ENCODE assay signal across 17 mouse cellular contexts in the genomic region with DNA sequence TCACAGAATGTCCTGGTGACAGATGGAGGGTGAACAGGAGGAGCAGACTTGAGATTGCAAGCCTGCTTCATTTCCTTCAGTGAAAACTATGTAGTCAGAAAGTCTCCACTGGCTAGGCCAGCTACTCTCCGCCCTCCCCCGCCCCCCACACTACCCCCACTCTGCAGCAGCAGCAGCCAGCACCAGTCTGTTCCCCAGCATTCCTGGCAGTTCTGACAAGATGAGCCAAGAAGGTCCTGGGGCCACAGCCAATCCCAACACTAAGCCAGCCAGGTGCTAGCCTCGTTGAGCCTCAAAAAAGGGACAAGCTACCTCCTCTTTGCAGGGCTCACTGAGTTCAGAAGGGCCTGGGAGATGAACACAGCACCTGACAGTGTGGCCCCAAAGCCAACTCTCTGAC. TPM values are rescaled to one million over a fixed set of nuclear protein-coding genes. Genes with fewer than 3 reads are reported as not detected.
DNase-seq lines count a peak whose midpoint lies in the region; ATAC-seq and TF ChIP-seq lines count a peak whose summit lies in the region.
"Had no signal": no experiment of that assay in that cellular context is flagged by ENCODE, and none has a peak within 500 bp of the region (broad histone marks: within the 10 kb centered on the region; RNA-seq: fewer than 3 reads in every experiment).

No protein-coding gene starts in this region.

- H3K27me3 ChIP-seq in heart, embryonic 14.5 days (ENCODE audit: control insufficient read depth, insufficient read depth, low read length) = no peaks in the 10 kb centered on the region
- no peaks in the 10 kb centered on the region for H3K27me3 ChIP-seq in midbrain, embryonic 15.5 days (replicated peaks)
- no peaks in the 10 kb centered on the region for H3K27me3 ChIP-seq in midbrain, postnatal 0 days (ENCODE audit: insufficient read depth, low read length)
- H3K27me3 ChIP-seq in limb, embryonic 15.5 days = no peaks in the 10 kb centered on the region
- H3K27me3 ChIP-seq: liver, embryonic 15.5 days; neural tube, embryonic 15.5 days had no signal

- H3K4me2 ChIP-seq in heart, embryonic 14.5 days (ENCODE audit: low read length) = no peak overlapping the region
- H3K4me2 ChIP-seq in midbrain, embryonic 15.5 days = no peak overlapping the region
- H3K4me2 ChIP-seq in midbrain, postnatal 0 days (ENCODE audit: low read depth, low read length, poor library complexity, severe bottlenecking) = no peak overlapping the region
- no peak overlapping the region for H3K4me2 ChIP-seq in limb, embryonic 15.5 days
- H3K4me2 ChIP-seq: liver, embryonic 15.5 days; neural tube, embryonic 15.5 days had no signal

- H3K9me3 ChIP-seq in heart, embryonic 14.5 days (ENCODE audit: control insufficient read depth, low read length) = no peaks in the 10 kb centered on the region
- no peaks in the 10 kb centered on the region for H3K9me3 ChIP-seq in midbrain, embryonic 15.5 days
- no peaks in the 10 kb centered on the region for H3K9me3 ChIP-seq in midbrain, postnatal 0 days (ENCODE audit: low read length)
- no peaks in the 10 kb centered on the region for H3K9me3 ChIP-seq in limb, embryonic 15.5 days
- H3K9me3 ChIP-seq: liver, embryonic 15.5 days; neural tube, embryonic 15.5 days had no signal

- intact Hi-C loops in heart, postnatal 36 days (cut with DNase I) = no loop called here

- H3K9ac ChIP-seq in heart, embryonic 14.5 days (ENCODE audit: low read length) = no peak overlapping the region
- H3K9ac ChIP-seq in midbrain, embryonic 15.5 days = no peak overlapping the region
- no peak overlapping the region for H3K9ac ChIP-seq in midbrain, postnatal 0 days (replicated peaks; ENCODE audit: low read length, poor library complexity, severe bottlenecking)
- H3K9ac ChIP-seq in limb, embryonic 15.5 days = no peak overlapping the region
- H3K9ac ChIP-seq: liver, embryonic 15.5 days; neural tube, embryonic 15.5 days had no signal

- no peak overlapping the region for H3K4me3 ChIP-seq in heart, embryonic 14.5 days (ENCODE audit: control insufficient read depth in 1 of 2, insufficient read depth in 1 of 2, low read depth in 1 of 2, low read length in 2 of 2)
- no peak overlapping the region for H3K4me3 ChIP-seq in midbrain, embryonic 15.5 days
- no peak overlapping the region for H3K4me3 ChIP-seq in midbrain, postnatal 0 days (ENCODE audit: low read depth, low read length)
- no peak overlapping the region for H3K4me3 ChIP-seq in limb, embryonic 15.5 days
- H3K4me3 ChIP-seq: heart, adult 2 months; liver, embryonic 15.5 days; neural tube, embryonic 15.5 days had no signal

- 12% methylated on average over 3 of the region's 3 CpGs for WGBS in heart, embryonic 14.5 days
- 55% methylated on average over 3 of the region's 3 CpGs for WGBS in midbrain, embryonic 15.5 days
- 62% methylated on average over 3 of the region's 3 CpGs for WGBS in midbrain, postnatal 0 days
- WGBS in limb, embryonic 15.5 days = 49% methylated on average over 3 of the region's 3 CpGs

- peaks cover 24 to 26% of the 10 kb centered on the region in 2 experiments for H3K4me1 ChIP-seq in heart, embryonic 14.5 days (ENCODE audit: control insufficient read depth in 2 of 2, insufficient read depth in 2 of 2, low read length in 2 of 2)
- peaks cover 20% of the 10 kb centered on the region for H3K4me1 ChIP-seq in midbrain, embryonic 15.5 days
- no peaks in the 10 kb centered on the region; the same call in 1 of the 2 replicates for H3K4me1 ChIP-seq in midbrain, postnatal 0 days (ENCODE audit: insufficient read depth, low read length)
- H3K4me1 ChIP-seq in limb, embryonic 15.5 days = peaks cover 13% of the 10 kb centered on the region
- H3K4me1 ChIP-seq: liver, embryonic 15.5 days had no signal

- DNase-seq in adrenal gland, postnatal 14 days = peak; percentile 10
- DNase-seq in adrenal gland, postnatal 25 days = no peak
- DNase-seq in heart, postnatal 36 days = no peak
- no peak for DNase-seq in midbrain, postnatal 0 days (ENCODE audit: low spot score)
- DNase-seq in urinary bladder, postnatal 25 days (ENCODE audit: low spot score) = no peak
- DNase-seq: adrenal gland, adult 8-10 months; heart, adult 2 months; kidney, postnatal 10 days; right cerebral cortex, adult 18-20 months; thymus, postnatal 36 days had no signal

- ATAC-seq in heart, embryonic 14.5 days (ENCODE audit: insufficient number of reproducible peaks, insufficient read depth, low FRiP score, low read depth) = peak; percentile 8; the same call in 1 of the 2 replicates
- ATAC-seq in midbrain, embryonic 15.5 days (replicated peaks) = peak; percentile 34; the same call in 1 of the 2 replicates
- ATAC-seq in midbrain, postnatal 0 days (ENCODE audit: low FRiP score) = no peak
- no peak for ATAC-seq in limb, embryonic 15.5 days (ENCODE audit: insufficient number of reproducible peaks, low FRiP score, low TSS enrichment, low read depth)
- ATAC-seq: intestine, embryonic 16.5 days had no signal

- no peaks in the 10 kb centered on the region for H3K36me3 ChIP-seq in heart, embryonic 14.5 days (ENCODE audit: control insufficient read depth, insufficient read depth, low read length)
- no peaks in the 10 kb centered on the region for H3K36me3 ChIP-seq in midbrain, embryonic 15.5 days (replicated peaks)
- no peaks in the 10 kb centered on the region for H3K36me3 ChIP-seq in midbrain, postnatal 0 days (ENCODE audit: insufficient read depth, low read length)
- H3K36me3 ChIP-seq in limb, embryonic 15.5 days = no peaks in the 10 kb centered on the region
- H3K36me3 ChIP-seq: liver, embryonic 15.5 days; neural tube, embryonic 15.5 days had no signal

- no peak for TF ChIP-seq CTCF in midbrain, postnatal 0 days (IDR thresholded peaks at IDR 0.05)

- H3K27ac ChIP-seq in heart, embryonic 14.5 days (replicated peaks in 1 of 2; ENCODE audit: control insufficient read depth in 1 of 2, insufficient read depth in 1 of 2, low read depth in 2 of 2, low read length in 2 of 2) = no peak overlapping the region
- H3K27ac ChIP-seq in midbrain, embryonic 15.5 days = no peak overlapping the region
- H3K27ac ChIP-seq in midbrain, postnatal 0 days (ENCODE audit: low read depth, low read length) = no peak overlapping the region
- H3K27ac ChIP-seq in limb, embryonic 15.5 days = peak overlapping the region; percentile 19; the same call in 1 of the 2 replicates
- H3K27ac ChIP-seq: heart, adult 2 months; liver, embryonic 15.5 days; neural tube, embryonic 15.5 days had no signal

RNA-seq across cellular contexts. Expression of a gene that starts 16.6 kb away (rescaled TPM):
- total RNA-seq in adrenal gland, postnatal 14 days (2021) = 0.11 TPM in 1 of 2 replicates, not detected in the other
- not detected in 2 replicates for total RNA-seq in adrenal gland, postnatal 25 days (2021)
- 0.09 TPM in 2 replicates for polyA plus RNA-seq in heart, embryonic 14.5 days (2014; fragmentation: Nextera tagmentation; extraction: Ambion mirVana)
- total RNA-seq in heart, postnatal 36 days (2021) = not detected
- 28.3 and 30.7 TPM in 2 replicates for polyA plus RNA-seq in midbrain, embryonic 15.5 days (2015; fragmentation: Nextera tagmentation; extraction: Ambion mirVana)
- total RNA-seq in midbrain, postnatal 0 days (2014; rRNA removed) = 22.5 and 30.7 TPM in 2 replicates
- 24.2 and 29.3 TPM in 2 replicates for polyA plus RNA-seq in midbrain, postnatal 0 days (2015; fragmentation: Nextera tagmentation; extraction: Ambion mirVana)
- 0.35 and 0.44 TPM in 2 replicates for polyA plus RNA-seq in limb, embryonic 15.5 days (2015; fragmentation: Nextera tagmentation; extraction: Ambion mirVana)
- total RNA-seq: heart, adult 2 months had no signal
- polyA plus RNA-seq: heart, adult 2 months; intestine, embryonic 16.5 days; liver, embryonic 15.5 days; spleen, adult 2 months had no signal

Comparison
In these comparisons a context has a peak if more than half of its experiments do, and no peak if none do; other contexts are left out.
1. ATAC-seq: peak in heart, embryonic 14.5 days (single experiment) and midbrain, embryonic 15.5 days (single experiment); none in midbrain, postnatal 0 days (single experiment) and limb, embryonic 15.5 days (single experiment).
2. RNA of a gene that starts 16.6 kb away (total RNA-seq): 22.5 to 30.7 TPM in midbrain, postnatal 0 days; 0.11 TPM in adrenal gland, postnatal 14 days, not detected in adrenal gland, postnatal 25 days and not detected in heart, postnatal 36 days; every median in the first group is over 10 times any median in the second.